Mouse (Mus musculus) limb, embryonic 12.5 days (tissue): ENCODE measurements around the gene Gm20379. TPM values are rescaled to one million over a fixed set of nuclear protein-coding genes. Genes with fewer than 3 reads are reported as not detected.

Source experiments
- polyA plus RNA-seq: library from polyadenylated mRNA; unstranded; fragments of >200 nt; fragmentation: Nextera tagmentation; extraction: Ambion mirVana; gene quantifications from 2 replicates; pipeline ENCODE4 v1.2.1, GENCODE M21; 2016

The Gm20379 gene
- polyA plus RNA-seq, 1 experiment from 2014 or later, result 2.6 TPM

Other genes with a start within 250 kb of the Gm20379 start
- not detected in 2 replicates for gene Rasgrf2, start 174.3 kb upstream of the Gm20379 start, polyA plus RNA-seq
- 20.7 and 21.9 TPM in 2 replicates for gene Dhfr, start 48.7 kb downstream of the Gm20379 start, polyA plus RNA-seq
- gene Msh3, start 49.0 kb downstream of the Gm20379 start, polyA plus RNA-seq, result 42.7 and 43.8 TPM in 2 replicates
- gene Ankrd34b, start 119.9 kb downstream of the Gm20379 start, polyA plus RNA-seq, result not detected in 2 replicates
- 0.18 TPM in 1 of 2 replicates, not detected in the other for gene Fam151b, start 178.0 kb downstream of the Gm20379 start, polyA plus RNA-seq
- 13.8 and 14.9 TPM in 2 replicates for gene Zfyve16, start 224.9 kb downstream of the Gm20379 start, polyA plus RNA-seq